Mouse (Mus musculus): ENCODE data around the gene Pan3.

GRCm38 (mm10) chr5:147565444-147565843, 135.5 kb downstream of the Pan3 start:
- no peak for TF ChIP-seq CTCF (IDR thresholded peaks at IDR 0.05; ENCODE audit: low read depth, low read length)
- TF ChIP-seq EP300 (IDR thresholded peaks at IDR 0.05; ENCODE audit: insufficient read depth, low read depth, low read length): no peak
- no peak for TF ChIP-seq POLR2A (IDR thresholded peaks at IDR 0.05; ENCODE audit: insufficient read depth, low read length)
